Mouse (Mus musculus): ENCODE results near the gene Ccr10. TPM values are rescaled to one million over a fixed set of nuclear protein-coding genes. Genes with fewer than 3 reads are reported as not detected.

The Ccr10 gene
- total and polyA plus RNA-seq, 3 experiments: not detected

GRCm38 (mm10) chr11:101169301-101170107 is 5.7 kb downstream of the Ccr10 start:
- no peak overlapping the region for H3K9ac ChIP-seq (ENCODE audit: control insufficient read depth, low read depth, low read length, poor library complexity, severe bottlenecking)

GRCm38 (mm10) chr11:101168301-101168980 is 6.8 kb downstream of the Ccr10 start:
- Histone ChIP-seq H3K36me3 (ENCODE audit: control insufficient read depth in 1 of 2, insufficient read depth in 2 of 2, low read length in 2 of 2) (peaks cover 0 to 6% of the 10 kb centered on the region in 2 experiments; a peak in 2 of 4 replicates), H3K4me3 (ENCODE audit: control insufficient read depth in 1 of 2, insufficient read depth in 1 of 2, low read depth in 2 of 2, low read length in 2 of 2) (no peak overlapping the region), H3K27ac (ENCODE audit: control insufficient read depth, low read depth, low read length) (no peak overlapping the region), H3K27me3 (ENCODE audit: control insufficient read depth in 1 of 2, insufficient read depth in 2 of 2, low read length in 2 of 2) (peaks cover 0 to 2% of the 10 kb centered on the region in 2 experiments; a peak in 2 of 4 replicates), H3K79me2 (ENCODE audit: control insufficient read depth, insufficient read depth, low read length, poor library complexity) (no peaks in the 10 kb centered on the region; the same call in 1 of the 2 replicates), H3K4me1 (ENCODE audit: control insufficient read depth in 1 of 2, insufficient read depth in 2 of 2, low read length in 2 of 2) (peaks cover 0 to 19% of the 10 kb centered on the region in 2 experiments; a peak in 2 of 4 replicates), H3K9me3 (replicated peaks; ENCODE audit: insufficient read depth, low read length) (no peaks in the 10 kb centered on the region), H3K9ac (ENCODE audit: control insufficient read depth, low read depth, low read length, poor library complexity, severe bottlenecking) (no peak overlapping the region)
- no peak for TF ChIP-seq POLR2A (IDR thresholded peaks at IDR 0.05; ENCODE audit: control insufficient read depth in 1 of 2, insufficient read depth in 1 of 2, low read depth in 1 of 2, low read length in 2 of 2, poor library complexity in 1 of 2)
- no peak for DNase-seq (ENCODE audit: low read depth, low spot score)

More at GRCm38 (mm10) chr11:101169301-101170107, 5.7 kb downstream of the Ccr10 start:
- Histone ChIP-seq H3K4me1 (ENCODE audit: control insufficient read depth in 1 of 2, insufficient read depth in 2 of 2, low read length in 2 of 2) (peaks cover 0 to 19% of the 10 kb centered on the region in 2 experiments; a peak in 2 of 4 replicates), H3K4me3 (ENCODE audit: control insufficient read depth in 1 of 2, insufficient read depth in 1 of 2, low read depth in 2 of 2, low read length in 2 of 2) (no peak overlapping the region), H3K79me2 (ENCODE audit: control insufficient read depth, insufficient read depth, low read length, poor library complexity) (no peaks in the 10 kb centered on the region; the same call in 1 of the 2 replicates), H3K27me3 (ENCODE audit: control insufficient read depth in 1 of 2, insufficient read depth in 2 of 2, low read length in 2 of 2) (peaks cover 0 to 4% of the 10 kb centered on the region in 2 experiments; a peak in 2 of 4 replicates), H3K27ac (ENCODE audit: control insufficient read depth, low read depth, low read length) (no peak overlapping the region), H3K36me3 (ENCODE audit: control insufficient read depth in 1 of 2, insufficient read depth in 2 of 2, low read length in 2 of 2) (peaks cover 0 to 6% of the 10 kb centered on the region in 2 experiments; a peak in 2 of 4 replicates), H3K9me3 (replicated peaks; ENCODE audit: insufficient read depth, low read length) (no peaks in the 10 kb centered on the region)
- TF ChIP-seq CTCF (IDR thresholded peaks at IDR 0.05 in 2 of 3, conservative IDR thresholded peaks at IDR 0.05 in 1 of 3; ENCODE audit: control insufficient read depth in 1 of 3, insufficient read depth in 1 of 3, low read depth in 2 of 3, low read length in 3 of 3, poor library complexity in 1 of 3, severe bottlenecking in 1 of 3) (no peak), NELFE (IDR thresholded peaks at IDR 0.05; ENCODE audit: low read depth, low read length) (no peak)
- no peak for DNase-seq (ENCODE audit: low read depth, low spot score)

- Histone ChIP-seq H3K27ac (ENCODE audit: control insufficient read depth, low read depth, low read length) (no peak overlapping the region), H3K79me2 (ENCODE audit: control insufficient read depth, insufficient read depth, low read length, poor library complexity) (no peaks in the 10 kb centered on the region; the same call in 1 of the 2 replicates), H3K36me3 (ENCODE audit: control insufficient read depth in 1 of 2, insufficient read depth in 2 of 2, low read length in 2 of 2) (peaks cover 0 to 5% of the 10 kb centered on the region in 2 experiments; a peak in 2 of 4 replicates), H3K9me3 (replicated peaks; ENCODE audit: insufficient read depth, low read length) (no peaks in the 10 kb centered on the region), H3K4me1 (ENCODE audit: control insufficient read depth in 1 of 2, insufficient read depth in 2 of 2, low read length in 2 of 2) (peaks cover 0 to 15% of the 10 kb centered on the region in 2 experiments; a peak in 2 of 4 replicates), H3K27me3 (ENCODE audit: control insufficient read depth in 1 of 2, insufficient read depth in 2 of 2, low read length in 2 of 2) (peaks cover 0 to 2% of the 10 kb centered on the region in 2 experiments; a peak in 2 of 4 replicates), H3K9ac (ENCODE audit: control insufficient read depth, low read depth, low read length, poor library complexity, severe bottlenecking) (no peak overlapping the region), H3K4me3 (ENCODE audit: control insufficient read depth in 1 of 2, insufficient read depth in 1 of 2, low read depth in 2 of 2, low read length in 2 of 2) (no peak overlapping the region)
- DNase-seq (ENCODE audit: low read depth, low spot score): no peak
- TF ChIP-seq EP300 (IDR thresholded peaks at IDR 0.05; ENCODE audit: low read depth in 1 of 2, low read length in 2 of 2) (no peak), UBTF (IDR thresholded peaks at IDR 0.05; ENCODE audit: borderline replicate concordance, insufficient read depth, low read depth, low read length) (no peak), POLR2A (IDR thresholded peaks at IDR 0.05; ENCODE audit: control insufficient read depth in 1 of 2, insufficient read depth in 1 of 2, low read depth in 1 of 2, low read length in 2 of 2, poor library complexity in 1 of 2) (no peak), GATA1 (IDR thresholded peaks at IDR 0.05; ENCODE audit: low read depth, low read length) (no peak), ZNF384 (IDR thresholded peaks at IDR 0.05; ENCODE audit: low read depth, low read length) (no peak), TAL1 (IDR thresholded peaks at IDR 0.05; ENCODE audit: low read length) (no peak), USF1 (IDR thresholded peaks at IDR 0.05; ENCODE audit: low read depth, low read length) (no peak), ZC3H11A (IDR thresholded peaks at IDR 0.05; ENCODE audit: low read depth, low read length) (no peak), MAFK (IDR thresholded peaks at IDR 0.05; ENCODE audit: borderline replicate concordance, low read depth, low read length) (no peak), POLR2AphosphoS5 (IDR thresholded peaks at IDR 0.05; ENCODE audit: borderline replicate concordance, low read depth, low read length) (no peak), ZKSCAN1 (IDR thresholded peaks at IDR 0.05; ENCODE audit: low read depth, low read length) (no peak), ELF1 (IDR thresholded peaks at IDR 0.05; ENCODE audit: low read depth, low read length) (no peak)
Observed at GRCm38 (mm10) chr11:101167963-101168300, 7.3 kb downstream of the Ccr10 start.

Measured in MEL (cell line).